Mouse (Mus musculus): ENCODE measurements around the gene Ccdc83. TPM values are rescaled to one million over a fixed set of nuclear protein-coding genes. Genes with fewer than 3 reads are reported as not detected.

Ccdc83 gene
- total RNA-seq, 1 experiment, result 0.31 TPM

GRCm38 (mm10) chr7:90201877-90202465 lies 63.6 kb downstream of the Ccdc83 start:
- H3K9me3 ChIP-seq (ENCODE audit: control insufficient read depth, insufficient read depth, low read depth, low read length), result no peaks in the 10 kb centered on the region
- in situ Hi-C loops (cut with MboI; ENCODE audit: low sequenced_read_pairs in 2 of 2, unreplicated experiment in 2 of 2), result no loop called here

GRCm38 (mm10) chr7:90200251-90200650 lies 65.3 kb downstream of the Ccdc83 start:
- no peak for TF ChIP-seq ZC3H11A (IDR thresholded peaks at IDR 0.05; ENCODE audit: borderline replicate concordance, low read depth, low read length)
- TF ChIP-seq CHD2 (IDR thresholded peaks at IDR 0.05; ENCODE audit: low read depth, low read length), result no peak
- Histone ChIP-seq H3K27ac (ENCODE audit: insufficient read depth, low read depth, low read length, poor library complexity, severe bottlenecking) (no peak overlapping the region), H3K4me3 (ENCODE audit: insufficient read depth in 1 of 2, low read depth in 1 of 2, low read length in 2 of 2, poor library complexity in 1 of 2, severe bottlenecking in 1 of 2) (no peak overlapping the region), H3K9ac (ENCODE audit: insufficient read depth, low read depth, low read length, poor library complexity, severe bottlenecking) (no peak overlapping the region), H3K4me1 (ENCODE audit: control insufficient read depth in 2 of 2, insufficient read depth in 2 of 2, low read length in 2 of 2, poor library complexity in 1 of 2) (no peaks in the 10 kb centered on the region), H3K36me3 (ENCODE audit: control insufficient read depth, insufficient read depth, low read length, poor library complexity, severe bottlenecking) (peaks cover 7% of the 10 kb centered on the region), H3K9me3 (ENCODE audit: control insufficient read depth, insufficient read depth, low read depth, low read length) (no peaks in the 10 kb centered on the region)
- DNase-seq (ENCODE audit: low read depth, low spot score), result no peak
- in situ Hi-C loops (cut with MboI; ENCODE audit: low sequenced_read_pairs in 2 of 2, unreplicated experiment in 2 of 2), result no loop called here

More at GRCm38 (mm10) chr7:90201877-90202465, 63.6 kb downstream of the Ccdc83 start:
- no peaks in the 10 kb centered on the region for H3K4me1 ChIP-seq (ENCODE audit: control insufficient read depth in 2 of 2, insufficient read depth in 2 of 2, low read length in 2 of 2, poor library complexity in 1 of 2)
- DNase-seq (ENCODE audit: low read depth, low spot score), result no peak
- peaks cover 9% of the 10 kb centered on the region for H3K36me3 ChIP-seq (ENCODE audit: control insufficient read depth, insufficient read depth, low read length, poor library complexity, severe bottlenecking)
- TF ChIP-seq CHD2 (IDR thresholded peaks at IDR 0.05; ENCODE audit: low read depth, low read length) (no peak), HCFC1 (IDR thresholded peaks at IDR 0.05; ENCODE audit: borderline replicate concordance, insufficient read depth, low read length) (no peak), ZC3H11A (IDR thresholded peaks at IDR 0.05; ENCODE audit: borderline replicate concordance, low read depth, low read length) (no peak), MAFK (IDR thresholded peaks at IDR 0.05; ENCODE audit: insufficient read depth, low read depth, low read length) (no peak), ZNF384 (IDR thresholded peaks at IDR 0.05; ENCODE audit: low read depth, low read length) (no peak)
- H3K4me3 ChIP-seq (ENCODE audit: insufficient read depth in 1 of 2, low read depth in 1 of 2, low read length in 2 of 2, poor library complexity in 1 of 2, severe bottlenecking in 1 of 2), result no peak overlapping the region
- no peak overlapping the region for H3K27ac ChIP-seq (ENCODE audit: insufficient read depth, low read depth, low read length, poor library complexity, severe bottlenecking)
- no peak overlapping the region for H3K9ac ChIP-seq (ENCODE audit: insufficient read depth, low read depth, low read length, poor library complexity, severe bottlenecking)

- Histone ChIP-seq H3K4me1 (ENCODE audit: control insufficient read depth in 2 of 2, insufficient read depth in 2 of 2, low read length in 2 of 2, poor library complexity in 1 of 2) (no peaks in the 10 kb centered on the region), H3K36me3 (ENCODE audit: control insufficient read depth, insufficient read depth, low read length, poor library complexity, severe bottlenecking) (peaks cover 6% of the 10 kb centered on the region), H3K9ac (ENCODE audit: insufficient read depth, low read depth, low read length, poor library complexity, severe bottlenecking) (no peak overlapping the region), H3K4me3 (ENCODE audit: insufficient read depth in 1 of 2, low read depth in 1 of 2, low read length in 2 of 2, poor library complexity in 1 of 2, severe bottlenecking in 1 of 2) (no peak overlapping the region), H3K9me3 (ENCODE audit: control insufficient read depth, insufficient read depth, low read depth, low read length) (no peaks in the 10 kb centered on the region), H3K27ac (ENCODE audit: insufficient read depth, low read depth, low read length, poor library complexity, severe bottlenecking) (no peak overlapping the region)
- no peak for TF ChIP-seq ZC3H11A (IDR thresholded peaks at IDR 0.05; ENCODE audit: borderline replicate concordance, low read depth, low read length)
- TF ChIP-seq MAFK (IDR thresholded peaks at IDR 0.05; ENCODE audit: insufficient read depth, low read depth, low read length), result no peak
- DNase-seq (ENCODE audit: low read depth, low spot score), result no peak
- in situ Hi-C loops (cut with MboI; ENCODE audit: low sequenced_read_pairs in 2 of 2, unreplicated experiment in 2 of 2), result no loop called here
Measured at GRCm38 (mm10) chr7:90180635-90181034, 84.9 kb downstream of the Ccdc83 start.

GRCm38 (mm10) chr7:90175576-90175975 lies 90.0 kb downstream of the Ccdc83 start:
- Histone ChIP-seq H3K4me3 (ENCODE audit: insufficient read depth in 1 of 2, low read depth in 1 of 2, low read length in 2 of 2, poor library complexity in 1 of 2, severe bottlenecking in 1 of 2) (no peak overlapping the region), H3K36me3 (ENCODE audit: control insufficient read depth, insufficient read depth, low read length, poor library complexity, severe bottlenecking) (peaks cover 6% of the 10 kb centered on the region), H3K9me3 (ENCODE audit: control insufficient read depth, insufficient read depth, low read depth, low read length) (no peaks in the 10 kb centered on the region), H3K4me1 (ENCODE audit: control insufficient read depth in 2 of 2, insufficient read depth in 2 of 2, low read length in 2 of 2, poor library complexity in 1 of 2) (no peaks in the 10 kb centered on the region), H3K27ac (ENCODE audit: insufficient read depth, low read depth, low read length, poor library complexity, severe bottlenecking) (no peak overlapping the region), H3K9ac (ENCODE audit: insufficient read depth, low read depth, low read length, poor library complexity, severe bottlenecking) (no peak overlapping the region)
- TF ChIP-seq MAFK (IDR thresholded peaks at IDR 0.05; ENCODE audit: insufficient read depth, low read depth, low read length), result no peak
- no peak for TF ChIP-seq ZC3H11A (IDR thresholded peaks at IDR 0.05; ENCODE audit: borderline replicate concordance, low read depth, low read length)
- no peak for TF ChIP-seq HCFC1 (IDR thresholded peaks at IDR 0.05; ENCODE audit: borderline replicate concordance, insufficient read depth, low read length)
- TF ChIP-seq ZNF384 (IDR thresholded peaks at IDR 0.05; ENCODE audit: low read depth, low read length), result no peak
- no peak for TF ChIP-seq CHD2 (IDR thresholded peaks at IDR 0.05; ENCODE audit: low read depth, low read length)
- in situ Hi-C loops (cut with MboI; ENCODE audit: low sequenced_read_pairs in 2 of 2, unreplicated experiment in 2 of 2), result no loop called here
- no peak for DNase-seq (ENCODE audit: low read depth, low spot score)

Other genes starting within 250 kb of the Ccdc83 start
- gene Picalm, start 135.6 kb downstream of the Ccdc83 start, total RNA-seq (2012; rRNA removed), result 86.2 and 125 TPM in 2 replicates
- gene Sytl2, start 36.5 kb upstream of the Ccdc83 start, total RNA-seq (2012; rRNA removed), result 1.3 and 2.7 TPM in 2 replicates
- gene Ccdc89, start 160.8 kb upstream of the Ccdc83 start, total RNA-seq (2012; rRNA removed), result 1.0 and 1.7 TPM in 2 replicates
- gene Crebzf, start 177.0 kb upstream of the Ccdc83 start, total RNA-seq (2012; rRNA removed), result 56.6 and 101 TPM in 2 replicates
- 63.3 and 73.8 TPM in 2 replicates for gene Tmem126a, start 191.5 kb upstream of the Ccdc83 start, total RNA-seq (2012; rRNA removed)
- 12.8 and 15.3 TPM in 2 replicates for gene Tmem126b, start 210.2 kb upstream of the Ccdc83 start, total RNA-seq (2012; rRNA removed)
- 0.13 and 0.21 TPM in 2 replicates for gene Dlg2, start 210.9 kb upstream of the Ccdc83 start, total RNA-seq (2012; rRNA removed)

All from ES-E14 (cell line).